Mouse (Mus musculus) stomach, embryonic 15.5 days (tissue): ENCODE measurements around the gene Ypel4. TPM values are rescaled to one million over a fixed set of nuclear protein-coding genes. Genes with fewer than 3 reads are reported as not detected.
"Not testable (repeated sequence)": the region's sequence is repeated elsewhere in the genome, so short reads cannot be mapped to it uniquely, and the experiment has no call there.

Source experiments
- ATAC-seq: fragments of 200-750 bp; cut with Nextera tagmentation; 2 replicates; pipeline ENCODE4 v1.8.0; 2017; ENCODE audit warnings: low read depth, moderate number of reproducible peaks, moderate TSS enrichment; ENCODE audit not compliant: insufficient read depth, low FRiP score
- H3K27ac ChIP-seq: fragments of 300-500 bp; sonication (generic); 2 replicates; pipeline ENCODE4 v1.5.1; 2015; ENCODE audit warnings: mild to moderate bottlenecking, inconsistent platforms
- H3K27me3 ChIP-seq: fragments of 300-500 bp; sonication (generic); replicated peaks from 2 replicates; pipeline ENCODE4 v1.6.1; 2015; ENCODE audit warnings: inconsistent platforms
- H3K36me3 ChIP-seq: fragments of 300-500 bp; sonication (generic); 2 replicates; pipeline ENCODE4 v1.6.1; 2015; ENCODE audit warnings: inconsistent platforms
- H3K4me1 ChIP-seq: fragments of 300-500 bp; sonication (generic); 2 replicates; pipeline ENCODE4 v1.6.1; 2015; ENCODE audit warnings: inconsistent platforms
- H3K4me2 ChIP-seq: fragments of 300-500 bp; sonication (generic); 2 replicates; pipeline ENCODE4 v1.6.1; 2015; ENCODE audit warnings: mild to moderate bottlenecking, inconsistent platforms
- H3K4me3 ChIP-seq: fragments of 300-500 bp; sonication (generic); replicated peaks from 2 replicates; pipeline ENCODE4 v1.5.1; 2015; ENCODE audit warnings: inconsistent platforms
- H3K9ac ChIP-seq: fragments of 300-500 bp; sonication (generic); 2 replicates; pipeline ENCODE4 v1.6.1; 2015; ENCODE audit warnings: inconsistent platforms
- H3K9me3 ChIP-seq: fragments of 300-500 bp; sonication (generic); 2 replicates; pipeline ENCODE4 v1.6.1; 2016; ENCODE audit warnings: inconsistent platforms
- WGBS: fragments of 180-500 bp; shearing (Covaris S2); methylation state at CpG from one replicate; pipeline ENCODE4 v1.1.7; 2015; 5-methylcytosine and 5-hydroxymethylcytosine counted together
- polyA plus RNA-seq: library from polyadenylated mRNA; unstranded; fragments of >200 nt; fragmentation: Nextera tagmentation; extraction: Ambion mirVana; gene quantifications from 2 replicates; pipeline ENCODE4 v1.2.1, GENCODE M21; 2015

Gene Ypel4
- polyA plus RNA-seq, 1 experiment from 2014 or later: 11.0 TPM

DNA sequence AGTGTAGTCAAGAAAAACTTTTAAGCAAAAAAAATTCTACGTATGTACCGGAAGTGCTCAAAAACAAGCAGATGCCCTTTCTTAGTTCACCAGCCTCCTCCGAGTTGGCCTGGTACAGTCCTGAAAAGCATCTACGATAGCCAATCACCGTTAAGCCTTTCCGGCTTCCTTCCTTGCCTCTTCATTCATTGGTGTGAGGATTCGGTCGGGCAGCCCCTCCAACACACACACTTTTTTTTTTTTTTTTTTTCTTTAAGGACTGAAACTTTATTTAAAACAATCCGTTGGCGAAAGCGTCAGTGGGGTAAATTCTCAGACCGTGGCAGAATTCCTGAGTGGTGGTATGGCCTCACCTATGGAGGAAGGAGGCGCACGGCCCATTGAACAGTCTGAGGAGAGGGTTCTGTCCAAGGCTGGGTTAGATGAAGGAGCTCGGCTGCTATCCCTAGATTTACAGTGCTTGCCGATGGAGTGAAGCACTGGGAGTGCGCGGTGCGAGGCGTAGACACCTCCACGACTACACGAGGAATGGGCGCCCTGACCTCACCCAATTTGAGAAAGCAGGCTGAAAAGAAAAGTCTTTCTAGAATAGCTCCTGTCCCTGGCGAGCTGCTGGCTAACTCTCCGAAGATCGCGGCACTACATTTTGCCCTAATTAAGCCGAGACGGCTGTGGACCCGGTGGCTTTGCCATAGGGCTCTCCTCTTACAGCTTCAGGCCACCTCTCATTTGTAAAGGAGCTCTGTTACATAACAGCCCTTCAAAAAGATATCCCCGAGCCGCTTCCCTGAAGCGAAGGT, 18.1 kb upstream of the Ypel4 start:
- Histone ChIP-seq H3K4me1 (peaks cover 6% of the 10 kb centered on the region; the same call in 1 of the 2 replicates), H3K4me3 (peak overlapping the region; percentile 96), H3K9me3 (no peaks in the 10 kb centered on the region), H3K27ac (peak overlapping the region; percentile 98), H3K27me3 (no peaks in the 10 kb centered on the region), H3K4me2 (peak overlapping the region; percentile 64), H3K36me3 (peaks cover 2% of the 10 kb centered on the region; the same call in 1 of the 2 replicates), H3K9ac (peak overlapping the region; percentile 32; the same call in 1 of the 2 replicates)
- WGBS: under 1% methylated on average over 33 of the region's 33 CpGs
- ATAC-seq: peak; percentile 93

- H3K4me2 ChIP-seq: peak overlapping the region; percentile 64
- peak overlapping the region; percentile 32; the same call in 1 of the 2 replicates for H3K9ac ChIP-seq
- 31% methylated on average over 9 of the region's 9 CpGs for WGBS
- peak overlapping the region; percentile 98 for H3K27ac ChIP-seq
- no peak for ATAC-seq
- H3K4me1 ChIP-seq: peaks cover 6% of the 10 kb centered on the region; the same call in 1 of the 2 replicates
- peak overlapping the region; percentile 96 for H3K4me3 ChIP-seq
- H3K36me3 ChIP-seq: 0 out of 2 replicates have a peak, but pooled peaks cover 1% of the 10 kb centered on the region
- H3K27me3 ChIP-seq: no peaks in the 10 kb centered on the region
- H3K9me3 ChIP-seq: no peaks in the 10 kb centered on the region
These were observed 17.2 kb upstream of the Ypel4 start for GRCm38 (mm10) chr2:84716423-84717355.

GRCm38 (mm10) chr2:84717357-84717756, 16.5 kb upstream of the Ypel4 start:
- H3K27ac ChIP-seq: no peak overlapping the region; the same call in 1 of the 2 replicates
- ATAC-seq: no peak
- WGBS: 92% methylated on average over 4 of the region's 4 CpGs
- H3K27me3 ChIP-seq: no peaks in the 10 kb centered on the region
- H3K36me3 ChIP-seq: 0 out of 2 replicates have a peak, but pooled peaks cover 2% of the 10 kb centered on the region
- peaks cover 6% of the 10 kb centered on the region; the same call in 1 of the 2 replicates for H3K4me1 ChIP-seq
- no peaks in the 10 kb centered on the region for H3K9me3 ChIP-seq
- H3K4me3 ChIP-seq: no peak overlapping the region
- H3K9ac ChIP-seq: no peak overlapping the region
- no peak overlapping the region for H3K4me2 ChIP-seq

DNA sequence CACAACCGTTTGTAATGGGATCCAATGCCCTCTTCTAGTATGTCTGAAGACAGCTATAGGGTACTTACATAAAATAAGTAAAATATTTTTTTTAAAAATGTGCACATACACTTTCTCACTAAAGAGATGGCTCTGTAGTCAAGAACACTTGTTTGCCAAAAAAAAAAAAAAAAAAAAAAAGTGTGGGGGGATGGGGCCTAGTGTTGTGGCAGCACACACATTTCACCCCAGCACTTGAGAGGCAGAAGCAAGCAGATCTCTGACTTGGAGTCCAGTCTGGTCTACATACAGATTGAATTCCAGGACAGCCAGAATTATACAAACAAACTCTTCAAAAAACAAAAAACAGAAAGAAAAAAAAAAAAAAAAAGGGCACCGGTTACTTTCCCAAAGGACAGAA, 13.1 kb upstream of the Ypel4 start:
- Histone ChIP-seq H3K4me3 (no peak overlapping the region), H3K27ac (no peak overlapping the region), H3K36me3 (peaks cover 11% of the 10 kb centered on the region; the same call in 1 of the 2 replicates), H3K27me3 (no peaks in the 10 kb centered on the region), H3K9ac (no peak overlapping the region), H3K4me2 (no peak overlapping the region), H3K9me3 (no peaks in the 10 kb centered on the region), H3K4me1 (0 out of 2 replicates have a peak, but pooled peaks cover 4% of the 10 kb centered on the region)
- 94% methylated on average over 2 of the region's 2 CpGs for WGBS
- ATAC-seq: no peak

GRCm38 (mm10) chr2:84721182-84721581, 12.7 kb upstream of the Ypel4 start:
- ATAC-seq: no peak
- no peak overlapping the region for H3K9ac ChIP-seq
- no peak overlapping the region for H3K27ac ChIP-seq
- H3K4me2 ChIP-seq: no peak overlapping the region
- no peak overlapping the region for H3K4me3 ChIP-seq
- H3K9me3 ChIP-seq: no peaks in the 10 kb centered on the region
- peaks cover 8% of the 10 kb centered on the region; the same call in 1 of the 2 replicates for H3K4me1 ChIP-seq
- H3K36me3 ChIP-seq: peaks cover 11% of the 10 kb centered on the region; the same call in 1 of the 2 replicates
- H3K27me3 ChIP-seq: no peaks in the 10 kb centered on the region
- WGBS: 72% methylated on average over 3 of the region's 3 CpGs

GRCm38 (mm10) chr2:84723856-84724255, 10.0 kb upstream of the Ypel4 start:
- Histone ChIP-seq H3K4me3 (no peak overlapping the region), H3K27ac (no peak overlapping the region), H3K4me1 (peaks cover 13% of the 10 kb centered on the region), H3K9me3 (no peaks in the 10 kb centered on the region), H3K36me3 (peaks cover 11% of the 10 kb centered on the region; the same call in 1 of the 2 replicates), H3K9ac (no peak overlapping the region), H3K27me3 (no peaks in the 10 kb centered on the region), H3K4me2 (no peak overlapping the region)
- WGBS: 95% methylated on average over 14 of the region's 14 CpGs
- ATAC-seq: no peak

GRCm38 (mm10) chr2:84725770-84726169, 8.1 kb upstream of the Ypel4 start:
- H3K4me1 ChIP-seq: peaks cover 13% of the 10 kb centered on the region
- 93% methylated on average over 10 of the region's 10 CpGs for WGBS
- H3K27me3 ChIP-seq: no peaks in the 10 kb centered on the region
- H3K9me3 ChIP-seq: no peaks in the 10 kb centered on the region
- H3K36me3 ChIP-seq: peaks cover 11% of the 10 kb centered on the region; the same call in 1 of the 2 replicates
- H3K4me3 ChIP-seq: no peak overlapping the region
- no peak overlapping the region for H3K27ac ChIP-seq
- ATAC-seq: no peak
- 0 out of 2 replicates have a peak overlapping the region, but pooled peaks have one; percentile 76 for H3K4me2 ChIP-seq
- no peak overlapping the region for H3K9ac ChIP-seq

GRCm38 (mm10) chr2:84726716-84727115, 7.1 kb upstream of the Ypel4 start:
- Histone ChIP-seq H3K9me3 (no peaks in the 10 kb centered on the region), H3K9ac (peak overlapping the region; percentile 24; the same call in 1 of the 2 replicates), H3K36me3 (peaks cover 10% of the 10 kb centered on the region; the same call in 1 of the 2 replicates), H3K4me1 (peaks cover 13% of the 10 kb centered on the region), H3K4me3 (peak overlapping the region; percentile 50), H3K27ac (no peak overlapping the region), H3K4me2 (peak overlapping the region; percentile 76), H3K27me3 (no peaks in the 10 kb centered on the region)
- no peak for ATAC-seq
- WGBS: 2% methylated on average over 9 of the region's 9 CpGs

GRCm38 (mm10) chr2:84727172-84727858, 6.5 kb upstream of the Ypel4 start, which contains the start of gene Clp1:
Gene Clp1 (minus strand): TSS chr2:84727350.
- Histone ChIP-seq H3K27ac (peak within 1 kb of the TSS; percentile 92), H3K9me3 (no peaks in the 10 kb centered on the region), H3K4me2 (peak within 1 kb of the TSS; percentile 76), H3K4me3 (peak within 1 kb of the TSS; percentile 50), H3K4me1 (peaks cover 13% of the 10 kb centered on the region), H3K9ac (peak within 1 kb of the TSS; percentile 39; the same call in 1 of the 2 replicates), H3K27me3 (no peaks in the 10 kb centered on the region), H3K36me3 (peaks cover 9% of the 10 kb centered on the region; the same call in 1 of the 2 replicates)
- peak; percentile 97 for ATAC-seq
- WGBS: under 1% methylated on average over 39 of the region's 39 CpGs

DNA sequence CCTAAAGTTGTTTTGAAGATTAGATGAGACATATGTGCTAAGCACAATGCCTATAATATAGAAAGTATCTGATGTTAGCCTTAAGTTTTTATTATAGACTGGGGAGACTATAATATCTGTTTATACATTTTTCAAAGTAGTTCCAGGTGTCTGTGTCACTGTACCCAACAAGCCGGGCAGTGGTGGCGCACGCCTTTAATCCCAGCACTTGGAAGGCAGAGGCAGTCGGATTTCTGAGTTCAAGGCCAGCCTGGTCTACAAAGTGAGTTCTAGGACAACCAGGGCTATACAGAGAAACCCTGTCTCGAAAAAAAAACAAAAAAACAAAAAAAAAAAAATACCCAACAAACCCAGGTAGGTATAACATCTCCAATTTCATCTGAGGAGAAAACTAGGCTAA, 5.7 kb upstream of the Ypel4 start:
- ATAC-seq: not testable (repeated sequence)

GRCm38 (mm10) chr2:84731206-84731605, 2.7 kb upstream of the Ypel4 start:
- Histone ChIP-seq H3K9me3 (no peaks in the 10 kb centered on the region), H3K4me3 (no peak overlapping the region), H3K36me3 (no peaks in the 10 kb centered on the region), H3K27me3 (0 out of 2 replicates have a peak, but pooled peaks cover under 1% of the 10 kb centered on the region), H3K4me1 (peaks cover 34% of the 10 kb centered on the region), H3K9ac (no peak overlapping the region), H3K27ac (no peak overlapping the region), H3K4me2 (no peak overlapping the region)
- ATAC-seq: no peak
- WGBS: 77% methylated on average over 3 of the region's 3 CpGs

More for the DNA sequence above, 5.7 kb upstream of the Ypel4 start:
- H3K4me1 ChIP-seq: peaks cover 13% of the 10 kb centered on the region
- WGBS: 77% methylated on average over 5 of the region's 5 CpGs
- H3K9ac ChIP-seq, H3K9me3 ChIP-seq, H3K4me2 ChIP-seq, H3K27ac ChIP-seq, H3K4me3 ChIP-seq, H3K36me3 ChIP-seq, H3K27me3 ChIP-seq: not testable (repeated sequence)
